Mouse (Mus musculus): ENCODE measurements around the gene Psip1. TPM values are rescaled to one million over a fixed set of nuclear protein-coding genes. Genes with fewer than 3 reads are reported as not detected.
A peak's percentile ranks its signal among the peaks of the same experiment; 100 is the strongest.

Psip1 gene
- polyA plus RNA-seq, 1 experiment from 2014 or later = 120 TPM

GRCm38 (mm10) chr4:83489121-83489520 lies 2.9 kb upstream of the Psip1 start:
- Histone ChIP-seq H3K27me3 (replicated peaks; ENCODE audit: control insufficient read depth, insufficient read depth, low read length) (no peaks in the 10 kb centered on the region), H3K36me3 (ENCODE audit: control insufficient read depth, insufficient read depth, low read length) (peaks cover 3% of the 10 kb centered on the region; the same call in 1 of the 2 replicates), H3K9me3 (ENCODE audit: control insufficient read depth, low read length) (no peaks in the 10 kb centered on the region), H3K4me2 (no peak overlapping the region), H3K4me1 (replicated peaks; ENCODE audit: control insufficient read depth, insufficient read depth, low read length) (peaks cover 6% of the 10 kb centered on the region; the same call in 1 of the 2 replicates), H3K27ac (ENCODE audit: low read depth, low read length) (no peak overlapping the region), H3K9ac (ENCODE audit: low read depth, low read length) (no peak overlapping the region), H3K4me3 (ENCODE audit: low read depth, low read length) (no peak overlapping the region)
- DNase-seq (ENCODE audit: low spot score) = no peak
- 47% methylated on average over 5 of the region's 5 CpGs for WGBS
- no peak for ATAC-seq (replicated peaks; ENCODE audit: low FRiP score)

GRCm38 (mm10) chr4:83485735-83486116 lies 533 bp downstream of the Psip1 start:
- DNase-seq (ENCODE audit: low spot score) = peak; percentile 82
- Histone ChIP-seq H3K9me3 (ENCODE audit: control insufficient read depth, low read length) (no peaks in the 10 kb centered on the region), H3K4me2 (peak overlapping the region; percentile 84), H3K4me1 (replicated peaks; ENCODE audit: control insufficient read depth, insufficient read depth, low read length) (peaks cover 8% of the 10 kb centered on the region; the same call in 1 of the 2 replicates), H3K4me3 (ENCODE audit: low read depth, low read length) (peak overlapping the region; percentile 93), H3K36me3 (ENCODE audit: control insufficient read depth, insufficient read depth, low read length) (peaks cover 11% of the 10 kb centered on the region), H3K27me3 (replicated peaks; ENCODE audit: control insufficient read depth, insufficient read depth, low read length) (no peaks in the 10 kb centered on the region), H3K9ac (ENCODE audit: low read depth, low read length) (peak overlapping the region; percentile 96), H3K27ac (ENCODE audit: low read depth, low read length) (peak overlapping the region; percentile 95)
- 2% methylated on average over 21 of the region's 40 CpGs for WGBS
- ATAC-seq (replicated peaks; ENCODE audit: low FRiP score) = peak; percentile 87

- H3K4me3 ChIP-seq (ENCODE audit: low read depth, low read length) = peak overlapping the region; percentile 93
Observed at GRCm38 (mm10) chr4:83485250-83485649, 1.0 kb downstream of the Psip1 start.

GRCm38 (mm10) chr4:83468208-83468607 lies 18.1 kb downstream of the Psip1 start:
- no peak overlapping the region for H3K4me3 ChIP-seq (ENCODE audit: low read depth, low read length)
- 88% methylated on average over 3 of the region's 3 CpGs for WGBS
- H3K36me3 ChIP-seq (ENCODE audit: control insufficient read depth, insufficient read depth, low read length) = peaks cover 37% of the 10 kb centered on the region; the same call in 1 of the 2 replicates
- H3K27me3 ChIP-seq (replicated peaks; ENCODE audit: control insufficient read depth, insufficient read depth, low read length) = no peaks in the 10 kb centered on the region
- H3K27ac ChIP-seq (ENCODE audit: low read depth, low read length) = no peak overlapping the region
- no peak overlapping the region for H3K4me2 ChIP-seq
- no peaks in the 10 kb centered on the region for H3K9me3 ChIP-seq (ENCODE audit: control insufficient read depth, low read length)
- ATAC-seq (replicated peaks; ENCODE audit: low FRiP score) (no peak), DNase-seq (ENCODE audit: low spot score) (no peak)
- no peaks in the 10 kb centered on the region for H3K4me1 ChIP-seq (replicated peaks; ENCODE audit: control insufficient read depth, insufficient read depth, low read length)
- no peak overlapping the region for H3K9ac ChIP-seq (ENCODE audit: low read depth, low read length)

More at GRCm38 (mm10) chr4:83485250-83485649, 1.0 kb downstream of the Psip1 start:
- peaks cover 8% of the 10 kb centered on the region; the same call in 1 of the 2 replicates for H3K4me1 ChIP-seq (replicated peaks; ENCODE audit: control insufficient read depth, insufficient read depth, low read length)
- H3K27me3 ChIP-seq (replicated peaks; ENCODE audit: control insufficient read depth, insufficient read depth, low read length) = no peaks in the 10 kb centered on the region
- no peaks in the 10 kb centered on the region for H3K9me3 ChIP-seq (ENCODE audit: control insufficient read depth, low read length)
- H3K27ac ChIP-seq (ENCODE audit: low read depth, low read length) = no peak overlapping the region
- ATAC-seq (replicated peaks; ENCODE audit: low FRiP score) (no peak), DNase-seq (ENCODE audit: low spot score) (no peak)
- peaks cover 11% of the 10 kb centered on the region for H3K36me3 ChIP-seq (ENCODE audit: control insufficient read depth, insufficient read depth, low read length)
- peak overlapping the region; percentile 96 for H3K9ac ChIP-seq (ENCODE audit: low read depth, low read length)
- 27% methylated on average over 12 of the region's 12 CpGs for WGBS
- H3K4me2 ChIP-seq = peak overlapping the region; percentile 84

- ATAC-seq (replicated peaks; ENCODE audit: low FRiP score) (no peak), DNase-seq (ENCODE audit: low spot score) (no peak)
- H3K9ac ChIP-seq (ENCODE audit: low read depth, low read length) = no peak overlapping the region
- H3K4me2 ChIP-seq = no peak overlapping the region
- H3K27ac ChIP-seq (ENCODE audit: low read depth, low read length) = no peak overlapping the region
- no peaks in the 10 kb centered on the region for H3K4me1 ChIP-seq (replicated peaks; ENCODE audit: control insufficient read depth, insufficient read depth, low read length)
- no peaks in the 10 kb centered on the region for H3K27me3 ChIP-seq (replicated peaks; ENCODE audit: control insufficient read depth, insufficient read depth, low read length)
- 88% methylated on average over 7 of the region's 7 CpGs for WGBS
- H3K36me3 ChIP-seq (ENCODE audit: control insufficient read depth, insufficient read depth, low read length) = peaks cover 34% of the 10 kb centered on the region; the same call in 1 of the 2 replicates
- no peaks in the 10 kb centered on the region for H3K9me3 ChIP-seq (ENCODE audit: control insufficient read depth, low read length)
- no peak overlapping the region for H3K4me3 ChIP-seq (ENCODE audit: low read depth, low read length)
Observed at GRCm38 (mm10) chr4:83467615-83468014, 18.6 kb downstream of the Psip1 start.

GRCm38 (mm10) chr4:83464827-83465226 lies 21.4 kb downstream of the Psip1 start:
- Histone ChIP-seq H3K9ac (ENCODE audit: low read depth, low read length) (no peak overlapping the region), H3K27me3 (replicated peaks; ENCODE audit: control insufficient read depth, insufficient read depth, low read length) (no peaks in the 10 kb centered on the region), H3K4me1 (replicated peaks; ENCODE audit: control insufficient read depth, insufficient read depth, low read length) (no peaks in the 10 kb centered on the region), H3K9me3 (ENCODE audit: control insufficient read depth, low read length) (no peaks in the 10 kb centered on the region), H3K4me3 (ENCODE audit: low read depth, low read length) (no peak overlapping the region), H3K4me2 (no peak overlapping the region), H3K36me3 (ENCODE audit: control insufficient read depth, insufficient read depth, low read length) (peaks cover 28% of the 10 kb centered on the region; the same call in 1 of the 2 replicates), H3K27ac (ENCODE audit: low read depth, low read length) (no peak overlapping the region)
- no peak for ATAC-seq (replicated peaks; ENCODE audit: low FRiP score)
- DNase-seq (ENCODE audit: low spot score) = no peak
- 80% methylated on average over 7 of the region's 7 CpGs for WGBS

- WGBS = 91% methylated on average over 5 of the region's 5 CpGs
- Histone ChIP-seq H3K36me3 (ENCODE audit: control insufficient read depth, insufficient read depth, low read length) (peaks cover 30% of the 10 kb centered on the region), H3K4me1 (replicated peaks; ENCODE audit: control insufficient read depth, insufficient read depth, low read length) (no peaks in the 10 kb centered on the region), H3K4me2 (no peak overlapping the region), H3K4me3 (ENCODE audit: low read depth, low read length) (no peak overlapping the region), H3K27me3 (replicated peaks; ENCODE audit: control insufficient read depth, insufficient read depth, low read length) (no peaks in the 10 kb centered on the region), H3K9me3 (ENCODE audit: control insufficient read depth, low read length) (no peaks in the 10 kb centered on the region), H3K9ac (ENCODE audit: low read depth, low read length) (no peak overlapping the region), H3K27ac (ENCODE audit: low read depth, low read length) (no peak overlapping the region)
- DNase-seq (ENCODE audit: low spot score) (no peak), ATAC-seq (replicated peaks; ENCODE audit: low FRiP score) (no peak)
Observed at GRCm38 (mm10) chr4:83460106-83460505, 26.2 kb downstream of the Psip1 start.

GRCm38 (mm10) chr4:83450785-83451184 lies 35.5 kb downstream of the Psip1 start:
- no peaks in the 10 kb centered on the region for H3K9me3 ChIP-seq (ENCODE audit: control insufficient read depth, low read length)
- WGBS = 94% methylated on average over 4 of the region's 4 CpGs

GRCm38 (mm10) chr4:83441050-83441449 lies 45.2 kb downstream of the Psip1 start:
- no peak overlapping the region for H3K4me3 ChIP-seq (ENCODE audit: low read depth, low read length)
- DNase-seq (ENCODE audit: low spot score) = no peak
- no peak for ATAC-seq (replicated peaks; ENCODE audit: low FRiP score)
- peaks cover 18% of the 10 kb centered on the region for H3K36me3 ChIP-seq (ENCODE audit: control insufficient read depth, insufficient read depth, low read length)
- no peak overlapping the region for H3K4me2 ChIP-seq
- H3K27ac ChIP-seq (ENCODE audit: low read depth, low read length) = no peak overlapping the region
- no peak overlapping the region for H3K9ac ChIP-seq (ENCODE audit: low read depth, low read length)
- no peaks in the 10 kb centered on the region for H3K27me3 ChIP-seq (replicated peaks; ENCODE audit: control insufficient read depth, insufficient read depth, low read length)
- H3K9me3 ChIP-seq (ENCODE audit: control insufficient read depth, low read length) = no peaks in the 10 kb centered on the region
- no peaks in the 10 kb centered on the region for H3K4me1 ChIP-seq (replicated peaks; ENCODE audit: control insufficient read depth, insufficient read depth, low read length)
- WGBS = 90% methylated on average over 4 of the region's 4 CpGs

More at GRCm38 (mm10) chr4:83450785-83451184, 35.5 kb downstream of the Psip1 start:
- H3K27me3 ChIP-seq (replicated peaks; ENCODE audit: control insufficient read depth, insufficient read depth, low read length) = no peaks in the 10 kb centered on the region
- no peak overlapping the region for H3K27ac ChIP-seq (ENCODE audit: low read depth, low read length)
- no peak overlapping the region for H3K4me3 ChIP-seq (ENCODE audit: low read depth, low read length)
- DNase-seq (ENCODE audit: low spot score) (no peak), ATAC-seq (replicated peaks; ENCODE audit: low FRiP score) (no peak)
- H3K9ac ChIP-seq (ENCODE audit: low read depth, low read length) = no peak overlapping the region
- H3K36me3 ChIP-seq (ENCODE audit: control insufficient read depth, insufficient read depth, low read length) = peaks cover 26% of the 10 kb centered on the region
- no peak overlapping the region for H3K4me2 ChIP-seq
- no peaks in the 10 kb centered on the region for H3K4me1 ChIP-seq (replicated peaks; ENCODE audit: control insufficient read depth, insufficient read depth, low read length)
